In the genomic region with DNA sequence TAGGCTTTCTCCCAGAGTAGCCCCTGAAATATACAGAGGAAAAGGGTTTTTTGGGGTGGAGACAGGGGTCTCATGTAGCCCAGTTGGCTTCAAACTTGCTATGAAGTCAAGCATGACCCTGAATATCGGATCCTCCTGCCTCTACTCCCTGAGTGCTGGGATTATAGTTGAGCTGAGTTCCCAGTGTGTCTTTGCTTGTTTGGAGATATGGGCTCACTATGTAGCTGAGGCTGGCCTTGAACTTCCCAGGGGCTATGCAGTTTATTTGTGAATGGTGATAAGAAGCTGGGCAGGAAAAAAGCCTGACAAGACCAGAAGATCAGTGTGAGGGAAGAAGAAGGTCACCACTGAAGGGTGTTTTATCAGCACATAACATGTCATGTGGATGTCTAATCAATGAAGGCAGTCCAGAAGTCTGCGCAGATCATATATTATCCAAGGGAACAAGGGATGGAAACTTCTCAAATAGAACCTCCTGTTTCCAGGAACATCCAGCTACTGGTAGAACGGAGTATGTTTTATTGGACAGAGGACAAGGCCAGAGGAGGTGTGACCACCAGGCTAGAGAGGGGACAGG, we compare ENCODE assay signal across 9 mouse cellular contexts. TPM values are rescaled to one million over a fixed set of nuclear protein-coding genes. Genes with fewer than 3 reads are reported as not detected.
DNase-seq lines count a peak whose midpoint lies in the region; ATAC-seq and TF ChIP-seq lines count a peak whose summit lies in the region.
"Had no signal": no experiment of that assay in that cellular context is flagged by ENCODE, and none has a peak within 500 bp of the region (broad histone marks: within the 10 kb centered on the region; RNA-seq: fewer than 3 reads in every experiment).

No protein-coding gene starts in this region.

- DNase-seq in heart, adult 2 months = no peak
- no peak for DNase-seq in heart, postnatal 36 days
- DNase-seq in forebrain, postnatal 0 days = no peak
- no peak for DNase-seq in adrenal gland, postnatal 10 days
- no peak for DNase-seq in gastrocnemius, postnatal 36 days
- DNase-seq: cerebellum, adult 11 months had no signal

- no peak for TF ChIP-seq EP300 in heart, adult 2 months (IDR thresholded peaks at IDR 0.05; ENCODE audit: insufficient read depth, low read depth, low read length)

- no peak for ATAC-seq in forebrain, postnatal 0 days
- peak; percentile 70 for ATAC-seq in liver, embryonic 16.5 days (ENCODE audit: low read depth)
- ATAC-seq in frontal cortex, adult (ENCODE audit: low TSS enrichment) = no peak

- TF ChIP-seq CTCF in heart, adult 2 months (IDR thresholded peaks at IDR 0.05) = no peak
- no peak for TF ChIP-seq CTCF in E14TG2a.4 (conservative IDR thresholded peaks at IDR 0.05; ENCODE audit: low read length)
- no peak for TF ChIP-seq CTCF in forebrain, postnatal 0 days (IDR thresholded peaks at IDR 0.05; ENCODE audit: low read depth)

- H3K4me2 ChIP-seq in forebrain, postnatal 0 days (ENCODE audit: low read depth) = peak overlapping the region; percentile 66
- H3K4me2 ChIP-seq in liver, embryonic 16.5 days (ENCODE audit: low read depth, low read length) = peak overlapping the region; percentile 73

- TF ChIP-seq POLR2A in heart, adult 2 months (IDR thresholded peaks at IDR 0.05; ENCODE audit: insufficient read depth, low read depth, low read length) = no peak

- intact Hi-C loops in heart, adult 2 months (cut with DNase I) = no loop called here
- intact Hi-C loops in heart, postnatal 36 days (cut with DNase I) = loop anchor here (5.0 kb wide), 1 partner anchor 156 kb away; no protein-coding TSS in a partner anchor
- intact Hi-C loops in gastrocnemius, postnatal 36 days (cut with DNase I) = no loop called here

- WGBS in heart, adult 2 months = 71% methylated on average over 3 of the region's 3 CpGs
- 71% methylated on average over 3 of the region's 3 CpGs for WGBS in forebrain, postnatal 0 days
- 32% methylated on average over 3 of the region's 3 CpGs for WGBS in liver, embryonic 16.5 days (ENCODE audit: insufficient replicate concordance)

- peaks cover 20% of the 10 kb centered on the region for H3K9me3 ChIP-seq in E14TG2a.4 (ENCODE audit: low read length)
- 0 out of 2 replicates have a peak, but pooled peaks cover 3% of the 10 kb centered on the region for H3K9me3 ChIP-seq in forebrain, postnatal 0 days (ENCODE audit: low read length)
- no peaks in the 10 kb centered on the region for H3K9me3 ChIP-seq in liver, embryonic 16.5 days (replicated peaks; ENCODE audit: control insufficient read depth, low read length)

- H3K27ac ChIP-seq in heart, adult 2 months = peak overlapping the region; percentile 15
- H3K27ac ChIP-seq in forebrain, postnatal 0 days (ENCODE audit: low read depth, low read length) = no peak overlapping the region
- peak overlapping the region; percentile 67 for H3K27ac ChIP-seq in liver, embryonic 16.5 days (ENCODE audit: low read length)

- no peaks in the 10 kb centered on the region for H3K27me3 ChIP-seq in heart, adult 2 months (ENCODE audit: control insufficient read depth, insufficient read depth, low read length)
- peaks cover 20% of the 10 kb centered on the region for H3K27me3 ChIP-seq in E14TG2a.4 (ENCODE audit: insufficient read depth, low read length)
- H3K27me3 ChIP-seq in forebrain, postnatal 0 days (ENCODE audit: insufficient read depth, low read length) = no peaks in the 10 kb centered on the region
- no peaks in the 10 kb centered on the region for H3K27me3 ChIP-seq in liver, embryonic 16.5 days (ENCODE audit: control insufficient read depth, insufficient read depth, low read depth, low read length)

- no peaks in the 10 kb centered on the region for H3K79me2 ChIP-seq in heart, adult 2 months (replicated peaks; ENCODE audit: control insufficient read depth, insufficient read depth, low read length)

- no peaks in the 10 kb centered on the region for H3K36me3 ChIP-seq in heart, adult 2 months (ENCODE audit: control insufficient read depth, insufficient read depth, low read length)
- no peaks in the 10 kb centered on the region for H3K36me3 ChIP-seq in E14TG2a.4 (ENCODE audit: insufficient read depth, low read length)
- H3K36me3 ChIP-seq in forebrain, postnatal 0 days (ENCODE audit: insufficient read depth) = no peaks in the 10 kb centered on the region
- no peaks in the 10 kb centered on the region for H3K36me3 ChIP-seq in liver, embryonic 16.5 days (ENCODE audit: control insufficient read depth, insufficient read depth)

- H3K4me3 ChIP-seq in heart, adult 2 months = peak overlapping the region; percentile 57
- 0 out of 2 replicates have a peak overlapping the region, but pooled peaks have one; percentile 61 for H3K4me3 ChIP-seq in E14TG2a.4 (replicated peaks; ENCODE audit: low read length)
- peak overlapping the region; percentile 43 for H3K4me3 ChIP-seq in forebrain, postnatal 0 days (ENCODE audit: low read depth, low read length)
- peak overlapping the region; percentile 65 for H3K4me3 ChIP-seq in liver, embryonic 16.5 days (ENCODE audit: low read depth, low read length)

- peak overlapping the region; percentile 49; the same call in 1 of the 2 replicates for H3K9ac ChIP-seq in heart, adult 2 months (ENCODE audit: low read depth, low read length)
- H3K9ac ChIP-seq in forebrain, postnatal 0 days = peak overlapping the region; percentile 35; the same call in 1 of the 2 replicates
- H3K9ac ChIP-seq in liver, embryonic 16.5 days (ENCODE audit: low read depth, low read length) = peak overlapping the region; percentile 7; the same call in 1 of the 2 replicates

- peaks cover 5% of the 10 kb centered on the region for H3K4me1 ChIP-seq in heart, adult 2 months (ENCODE audit: control insufficient read depth, insufficient read depth, low read length)
- H3K4me1 ChIP-seq in E14TG2a.4 (replicated peaks; ENCODE audit: low read depth, low read length) = peaks cover 11% of the 10 kb centered on the region
- H3K4me1 ChIP-seq in forebrain, postnatal 0 days (ENCODE audit: insufficient read depth) = no peaks in the 10 kb centered on the region
- H3K4me1 ChIP-seq in liver, embryonic 16.5 days (ENCODE audit: control insufficient read depth, low read depth, low read length) = peaks cover 16% of the 10 kb centered on the region

RNA-seq across cellular contexts. Expression of gene Ulk4, which starts 9.4 kb away (rescaled TPM):
- total RNA-seq in heart, adult 2 months (2021) = under 1 TPM; 0.18 to 0.30 TPM
- 0.47 and 2.3 TPM in 2 replicates for polyA plus RNA-seq in heart, adult 2 months (2012; rRNA removed)
- under 1 TPM; 0.17 to 0.46 TPM for total RNA-seq in heart, postnatal 36 days (2021)
- 5.5 and 13.3 TPM in 2 replicates for total RNA-seq in forebrain, postnatal 0 days (2014; rRNA removed)
- 104 and 105 TPM in 2 replicates for polyA plus RNA-seq in forebrain, postnatal 0 days (2015; fragmentation: Nextera tagmentation; extraction: Ambion mirVana)
- polyA plus RNA-seq in liver, embryonic 16.5 days (2015; fragmentation: Nextera tagmentation; extraction: Ambion mirVana) = 29.5 and 30.8 TPM in 2 replicates
- total RNA-seq in adrenal gland, postnatal 10 days (2021) = 1 to 10 TPM; 1.6 to 3.5 TPM
- total RNA-seq in gastrocnemius, postnatal 36 days (2021) = under 1 TPM; 0.20 to 0.38 TPM

RNA-seq across cellular contexts. Expression of gene Trak1, which starts 10.9 kb away (rescaled TPM):
- total RNA-seq in heart, adult 2 months (2021) = 100 to 1,000 TPM; 276 to 302 TPM
- 170 and 204 TPM in 2 replicates for polyA plus RNA-seq in heart, adult 2 months (2012; rRNA removed)
- 100 to 1,000 TPM; 305 to 315 TPM for total RNA-seq in heart, postnatal 36 days (2021)
- total RNA-seq in forebrain, postnatal 0 days (2014; rRNA removed) = 115 and 116 TPM in 2 replicates
- polyA plus RNA-seq in forebrain, postnatal 0 days (2015; fragmentation: Nextera tagmentation; extraction: Ambion mirVana) = 46.2 and 61.8 TPM in 2 replicates
- 3.8 and 5.2 TPM in 2 replicates for polyA plus RNA-seq in liver, embryonic 16.5 days (2015; fragmentation: Nextera tagmentation; extraction: Ambion mirVana)
- 100 to 1,000 TPM in 1 of 2 experiments, 10 to 100 TPM in 1; 84.0 to 117 TPM for total RNA-seq in adrenal gland, postnatal 10 days (2021)
- 100 to 1,000 TPM; 182 to 188 TPM for total RNA-seq in gastrocnemius, postnatal 36 days (2021)
